Mouse (Mus musculus): Measurements from ENCODE around the gene Cep70.

Gene Cep70

GRCm38 (mm10) chr9:99243190-99243894, at the start of gene Cep70:
Cep70 (plus strand) TSS chr9:99243367.
- DNase-seq (ENCODE audit: low read depth in 2 of 2, low spot score in 2 of 2): peak; percentile 93 to 96

- no peak for DNase-seq (ENCODE audit: low read depth in 2 of 2, low spot score in 2 of 2)
These were observed 30.5 kb upstream of the Cep70 start for GRCm38 (mm10) chr9:99212643-99213042.

GRCm38 (mm10) chr9:99216182-99216581, 27.0 kb upstream of the Cep70 start:
- no peak for DNase-seq (ENCODE audit: low read depth in 2 of 2, low spot score in 2 of 2)

- no peak for DNase-seq (ENCODE audit: low read depth in 2 of 2, low spot score in 2 of 2)
These were observed 25.0 kb upstream of the Cep70 start for GRCm38 (mm10) chr9:99217999-99218719.

- DNase-seq (ENCODE audit: low read depth in 2 of 2, low spot score in 2 of 2): no peak
These were observed 21.5 kb upstream of the Cep70 start for GRCm38 (mm10) chr9:99221636-99222035.

- DNase-seq (ENCODE audit: low read depth in 2 of 2, low spot score in 2 of 2): no peak
These were observed 18.6 kb upstream of the Cep70 start for GRCm38 (mm10) chr9:99224583-99224982.

- no peak for DNase-seq (ENCODE audit: low read depth in 2 of 2, low spot score in 2 of 2)
These were observed 13.7 kb upstream of the Cep70 start for GRCm38 (mm10) chr9:99229450-99229849.

- no peak for DNase-seq (ENCODE audit: low read depth in 2 of 2, low spot score in 2 of 2)
These were observed 6.0 kb upstream of the Cep70 start, which contains the start of gene Faiml for GRCm38 (mm10) chr9:99237139-99237538. Faiml (minus strand) TSS chr9:99237239.

- DNase-seq (ENCODE audit: low read depth in 2 of 2, low spot score in 2 of 2): no peak
These were observed 4.9 kb upstream of the Cep70 start for GRCm38 (mm10) chr9:99238276-99238675.

- no peak for DNase-seq (ENCODE audit: low read depth in 2 of 2, low spot score in 2 of 2)
These were observed 3.9 kb upstream of the Cep70 start for GRCm38 (mm10) chr9:99239256-99239655.

GRCm38 (mm10) chr9:99240571-99240970, 2.6 kb upstream of the Cep70 start:
- peak in 1 of 2 experiments; percentile 1 for DNase-seq (ENCODE audit: low read depth in 2 of 2, low spot score in 2 of 2)

GRCm38 (mm10) chr9:99242035-99242434, 1.1 kb upstream of the Cep70 start:
- DNase-seq (ENCODE audit: low read depth in 2 of 2, low spot score in 2 of 2): peak in 1 of 2 experiments; percentile 11

GRCm38 (mm10) chr9:99242533-99243189, 506 bp upstream of the Cep70 start:
- DNase-seq (ENCODE audit: low read depth in 2 of 2, low spot score in 2 of 2): no peak

- DNase-seq (ENCODE audit: low read depth in 2 of 2, low spot score in 2 of 2): no peak
These were observed 727 bp downstream of the Cep70 start for GRCm38 (mm10) chr9:99243895-99244293.

GRCm38 (mm10) chr9:99248304-99248703, 5.1 kb downstream of the Cep70 start:
- DNase-seq (ENCODE audit: low read depth in 2 of 2, low spot score in 2 of 2): no peak

- no peak for DNase-seq (ENCODE audit: low read depth in 2 of 2, low spot score in 2 of 2)
These were observed 5.7 kb downstream of the Cep70 start for GRCm38 (mm10) chr9:99248906-99249305.

GRCm38 (mm10) chr9:99253861-99254260, 10.7 kb downstream of the Cep70 start:
- no peak for DNase-seq (ENCODE audit: low read depth in 2 of 2, low spot score in 2 of 2)

GRCm38 (mm10) chr9:99256206-99256605, 13.0 kb downstream of the Cep70 start:
- no peak for DNase-seq (ENCODE audit: low read depth in 2 of 2, low spot score in 2 of 2)

GRCm38 (mm10) chr9:99256821-99257220, 13.7 kb downstream of the Cep70 start:
- DNase-seq (ENCODE audit: low read depth in 2 of 2, low spot score in 2 of 2): no peak

GRCm38 (mm10) chr9:99258891-99259290, 15.7 kb downstream of the Cep70 start:
- DNase-seq (ENCODE audit: low read depth in 2 of 2, low spot score in 2 of 2): no peak

- DNase-seq (ENCODE audit: low read depth in 2 of 2, low spot score in 2 of 2): no peak
These were observed 61.1 kb downstream of the Cep70 start for GRCm38 (mm10) chr9:99304296-99304695.

GRCm38 (mm10) chr9:99306226-99306625, 63.1 kb downstream of the Cep70 start:
- no peak for DNase-seq (ENCODE audit: low read depth in 2 of 2, low spot score in 2 of 2)
